Mouse (Mus musculus): ENCODE measurements around the gene Rsl1d1.

Gene Rsl1d1

DNA sequence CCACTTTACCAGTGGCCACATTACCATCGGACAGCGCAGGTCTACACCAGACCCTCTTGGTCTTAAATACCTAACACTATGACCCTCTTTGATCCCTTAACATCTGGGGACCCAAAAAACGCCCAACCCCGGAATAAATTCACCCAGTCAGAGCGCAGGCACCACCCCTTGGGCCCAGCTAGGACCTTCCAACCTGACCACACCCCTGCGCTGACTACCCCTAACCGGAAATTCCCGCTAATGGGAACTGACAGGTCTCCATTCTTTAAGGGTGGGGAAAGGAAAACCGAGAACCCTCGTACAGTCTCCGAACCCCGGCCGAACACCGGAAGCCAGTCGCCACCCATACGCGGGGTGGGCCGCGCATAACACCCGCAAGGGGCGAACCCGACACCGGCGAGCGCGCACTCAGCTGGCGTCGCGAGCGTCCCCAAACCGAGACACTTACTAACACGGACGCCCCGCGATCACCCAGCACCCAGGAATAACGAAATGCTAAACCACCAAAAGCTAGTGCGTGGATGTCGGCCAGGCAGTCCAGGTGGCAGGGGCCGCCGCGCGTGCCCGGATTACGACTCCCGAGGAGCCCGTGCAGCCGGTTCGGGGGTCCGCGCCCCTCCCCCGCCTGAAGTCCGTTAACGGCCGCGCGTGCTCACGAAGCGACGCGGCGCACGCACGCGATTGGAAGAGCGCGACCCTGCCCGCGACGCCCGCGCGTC is 27.5 kb downstream of the Rsl1d1 start:
- no peak for TF ChIP-seq GATA4 (IDR thresholded peaks at IDR 0.05; ENCODE audit: insufficient replicate concordance, low read length)

DNA sequence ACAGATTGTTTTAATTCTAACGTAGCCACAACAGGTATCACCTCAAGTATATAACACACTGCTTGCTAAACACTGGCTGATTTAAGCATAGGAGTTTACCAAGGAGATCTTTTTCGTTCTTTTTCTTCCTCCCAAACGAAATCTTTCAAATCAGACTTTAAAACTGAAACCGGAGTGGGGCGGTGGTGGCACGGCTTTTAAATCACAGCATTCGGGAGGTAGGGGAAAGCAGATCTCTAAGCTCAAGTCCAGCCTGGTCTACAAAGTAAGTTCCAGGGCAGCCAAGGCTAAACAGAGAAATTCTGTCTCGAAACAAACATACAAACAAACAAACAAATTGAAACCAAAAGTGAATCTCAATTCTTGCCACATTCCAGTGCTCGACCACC is 28.0 kb downstream of the Rsl1d1 start:
- no peak for TF ChIP-seq GATA4 (IDR thresholded peaks at IDR 0.05; ENCODE audit: insufficient replicate concordance, low read length)

DNA sequence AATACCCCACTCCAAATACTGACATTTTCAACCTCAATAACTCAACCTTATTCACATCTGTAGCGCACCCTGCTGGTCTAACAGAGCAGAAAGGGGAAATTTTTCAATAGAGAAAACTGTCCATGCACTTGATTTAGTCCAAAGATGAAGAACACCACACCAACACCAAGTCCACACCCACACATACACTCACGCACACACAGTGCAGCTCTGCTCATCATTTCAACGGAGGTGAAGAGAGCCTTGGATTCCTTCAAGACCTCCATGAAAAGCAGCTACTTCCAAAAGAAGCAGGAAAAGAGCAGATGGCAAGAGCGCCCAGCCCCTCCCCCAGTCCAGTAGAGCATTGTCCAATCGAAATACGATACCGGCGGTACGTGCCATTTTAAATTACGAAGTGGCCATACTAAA is 28.5 kb downstream of the Rsl1d1 start:
- TF ChIP-seq GATA4 (IDR thresholded peaks at IDR 0.05; ENCODE audit: insufficient replicate concordance, low read length), result no peak

DNA sequence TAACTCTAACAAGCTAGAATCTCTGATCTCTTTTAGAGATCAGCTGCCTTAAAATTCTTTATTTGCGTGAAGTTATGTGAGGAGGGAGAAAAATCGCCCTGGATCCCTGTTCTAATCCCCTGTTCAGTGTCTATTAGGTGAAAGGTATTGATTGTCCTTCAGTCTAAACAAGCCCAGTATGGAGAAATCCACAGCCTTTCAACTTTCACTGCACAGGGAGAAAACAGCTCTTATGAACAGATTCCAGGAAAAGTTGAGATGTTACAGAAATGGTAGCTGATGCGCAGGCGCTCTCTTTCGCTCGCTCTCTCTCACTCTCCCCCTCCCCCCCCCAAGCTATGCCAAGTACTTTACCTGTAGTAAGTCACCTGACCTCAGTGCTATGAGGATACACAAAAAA is 31.5 kb downstream of the Rsl1d1 start:
- TF ChIP-seq GATA4 (IDR thresholded peaks at IDR 0.05; ENCODE audit: insufficient replicate concordance, low read length), result no peak

DNA sequence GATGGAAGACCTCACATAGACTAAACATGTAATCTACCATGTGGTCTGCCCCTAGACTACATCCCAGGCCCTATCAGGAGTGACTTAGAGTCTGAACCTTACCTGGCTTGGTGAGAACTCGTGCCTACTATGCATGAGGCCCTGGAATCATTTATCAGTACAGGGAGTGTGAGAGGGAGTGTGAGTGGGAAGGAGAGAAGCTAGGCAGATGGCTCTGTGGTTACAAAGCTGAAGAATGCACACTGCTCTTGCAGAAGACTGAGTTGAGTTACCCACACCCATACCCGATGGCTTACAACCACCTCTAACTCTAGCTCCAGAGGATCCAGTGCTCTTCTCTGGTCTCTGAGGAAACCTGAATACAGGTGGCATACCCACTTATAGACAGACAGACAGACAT is 36.7 kb downstream of the Rsl1d1 start:
- no peak for TF ChIP-seq GATA4 (IDR thresholded peaks at IDR 0.05; ENCODE audit: insufficient replicate concordance, low read length)

DNA sequence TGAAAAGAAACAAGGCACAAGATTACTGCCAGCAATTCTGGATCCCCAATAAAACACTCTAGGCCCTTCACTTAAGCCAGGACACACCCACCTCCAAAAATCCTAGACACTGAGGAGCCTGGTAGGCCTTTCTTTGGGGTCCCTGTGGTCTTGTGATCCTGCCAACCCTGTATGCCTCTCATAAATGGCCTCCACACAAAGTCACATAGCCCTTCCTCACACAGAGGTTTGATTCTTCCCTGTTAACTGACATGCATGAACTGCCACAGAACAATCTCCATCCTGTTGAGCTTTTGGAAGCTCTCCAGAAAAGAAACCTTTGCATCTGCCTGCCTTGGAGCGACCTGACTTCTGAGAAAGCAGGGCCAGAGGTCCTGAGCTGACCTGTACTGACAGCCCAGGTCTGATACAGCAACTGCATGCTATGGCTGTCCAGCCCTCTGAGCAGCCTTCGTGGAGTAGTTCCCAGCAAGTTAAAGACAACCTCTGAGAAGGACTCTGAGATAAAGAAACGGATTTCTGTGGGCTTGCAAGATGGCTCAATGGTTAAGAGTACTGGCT is 38.4 kb downstream of the Rsl1d1 start:
- no peak for TF ChIP-seq GATA4 (IDR thresholded peaks at IDR 0.05; ENCODE audit: insufficient replicate concordance, low read length)

DNA sequence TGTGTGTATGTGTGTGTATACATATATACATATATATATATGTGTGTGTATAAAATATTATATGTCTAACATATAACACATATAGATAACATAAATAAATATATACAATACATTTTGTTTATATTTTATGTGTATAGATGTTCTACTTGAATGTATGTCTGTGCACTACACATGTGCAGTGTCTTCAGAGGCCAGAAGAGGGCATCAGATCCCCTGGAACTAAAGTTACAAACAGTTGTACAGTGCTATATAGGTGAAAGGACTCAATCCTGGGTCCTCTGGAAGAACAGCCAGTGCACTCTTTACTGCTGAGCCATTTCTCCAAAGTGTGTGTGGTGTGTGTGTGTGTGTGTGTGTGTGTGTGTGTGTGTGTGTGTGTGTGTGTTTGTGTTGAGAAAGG is 48.6 kb downstream of the Rsl1d1 start:
- no peak for TF ChIP-seq GATA4 (IDR thresholded peaks at IDR 0.05; ENCODE audit: insufficient replicate concordance, low read length)

Measured in liver, adult (tissue).